Mouse (Mus musculus) embryonic facial prominence, embryonic 15.5 days (tissue): Measurements from ENCODE around the gene 2900092C05Rik. TPM values are rescaled to one million over a fixed set of nuclear protein-coding genes. Genes with fewer than 3 reads are reported as not detected.

ENCODE experiments used
- ATAC-seq: fragments of 200-750 bp; cut with Nextera tagmentation; 2 replicates; pipeline ENCODE4 v1.8.0; 2017; ENCODE audit warnings: low read depth, moderate TSS enrichment; ENCODE audit not compliant: insufficient number of reproducible peaks, low FRiP score, low TSS enrichment
- H3K27ac ChIP-seq: fragments of 300-500 bp; sonication (generic); replicated peaks from 2 replicates; pipeline ENCODE4 v1.5.1; 2015; ENCODE audit warnings: mild to moderate bottlenecking, inconsistent platforms
- H3K27me3 ChIP-seq: fragments of 300-500 bp; sonication (generic); 2 replicates; pipeline ENCODE4 v1.6.1; 2015; ENCODE audit warnings: inconsistent platforms
- H3K36me3 ChIP-seq: fragments of 300-500 bp; sonication (generic); 2 replicates; pipeline ENCODE4 v1.6.1; 2015; ENCODE audit warnings: mild to moderate bottlenecking, inconsistent platforms
- H3K4me1 ChIP-seq: fragments of 300-500 bp; sonication (generic); 2 replicates; pipeline ENCODE4 v1.6.1; 2015; ENCODE audit warnings: inconsistent platforms
- H3K4me2 ChIP-seq: fragments of 300-500 bp; sonication (generic); replicated peaks from 2 replicates; pipeline ENCODE4 v1.6.1; 2015; ENCODE audit warnings: mild to moderate bottlenecking, inconsistent platforms
- H3K4me3 ChIP-seq: fragments of 300-500 bp; sonication (generic); replicated peaks from 2 replicates; pipeline ENCODE4 v1.5.1; 2015; ENCODE audit warnings: mild to moderate bottlenecking, inconsistent platforms
- H3K9ac ChIP-seq: fragments of 300-500 bp; sonication (generic); 2 replicates; pipeline ENCODE4 v1.6.1; 2015; ENCODE audit warnings: inconsistent platforms
- H3K9me3 ChIP-seq: fragments of 300-500 bp; sonication (generic); replicated peaks from 2 replicates; pipeline ENCODE4 v1.6.1; 2016; ENCODE audit warnings: inconsistent platforms
- WGBS: fragments of 180-500 bp; shearing (Covaris S2); methylation state at CpG from one replicate; pipeline ENCODE4 v1.1.7; 2015; 5-methylcytosine and 5-hydroxymethylcytosine counted together
- polyA plus RNA-seq: library from polyadenylated mRNA; unstranded; fragments of >200 nt; fragmentation: Nextera tagmentation; extraction: Ambion mirVana; gene quantifications from 2 replicates; pipeline ENCODE4 v1.2.1, GENCODE M21; 2015

The 2900092C05Rik gene
- polyA plus RNA-seq = not detected in 2 replicates

- no peaks in the 10 kb centered on the region for H3K9me3 ChIP-seq
- H3K9ac ChIP-seq = no peak within 1 kb of the TSS
- H3K27me3 ChIP-seq = no peaks in the 10 kb centered on the region
- no peak within 1 kb of the TSS for H3K27ac ChIP-seq
- WGBS = 49% methylated on average over 2 of the region's 2 CpGs
- no peak within 1 kb of the TSS for H3K4me2 ChIP-seq
- no peak for ATAC-seq
- no peaks in the 10 kb centered on the region for H3K36me3 ChIP-seq
- no peak within 1 kb of the TSS for H3K4me3 ChIP-seq
- no peaks in the 10 kb centered on the region for H3K4me1 ChIP-seq
Measured at GRCm38 (mm10) chr7:12512217-12512616, at the start of gene 2900092C05Rik. Gene 2900092C05Rik, plus strand, starts transcription at chr7:12512517.

DNA sequence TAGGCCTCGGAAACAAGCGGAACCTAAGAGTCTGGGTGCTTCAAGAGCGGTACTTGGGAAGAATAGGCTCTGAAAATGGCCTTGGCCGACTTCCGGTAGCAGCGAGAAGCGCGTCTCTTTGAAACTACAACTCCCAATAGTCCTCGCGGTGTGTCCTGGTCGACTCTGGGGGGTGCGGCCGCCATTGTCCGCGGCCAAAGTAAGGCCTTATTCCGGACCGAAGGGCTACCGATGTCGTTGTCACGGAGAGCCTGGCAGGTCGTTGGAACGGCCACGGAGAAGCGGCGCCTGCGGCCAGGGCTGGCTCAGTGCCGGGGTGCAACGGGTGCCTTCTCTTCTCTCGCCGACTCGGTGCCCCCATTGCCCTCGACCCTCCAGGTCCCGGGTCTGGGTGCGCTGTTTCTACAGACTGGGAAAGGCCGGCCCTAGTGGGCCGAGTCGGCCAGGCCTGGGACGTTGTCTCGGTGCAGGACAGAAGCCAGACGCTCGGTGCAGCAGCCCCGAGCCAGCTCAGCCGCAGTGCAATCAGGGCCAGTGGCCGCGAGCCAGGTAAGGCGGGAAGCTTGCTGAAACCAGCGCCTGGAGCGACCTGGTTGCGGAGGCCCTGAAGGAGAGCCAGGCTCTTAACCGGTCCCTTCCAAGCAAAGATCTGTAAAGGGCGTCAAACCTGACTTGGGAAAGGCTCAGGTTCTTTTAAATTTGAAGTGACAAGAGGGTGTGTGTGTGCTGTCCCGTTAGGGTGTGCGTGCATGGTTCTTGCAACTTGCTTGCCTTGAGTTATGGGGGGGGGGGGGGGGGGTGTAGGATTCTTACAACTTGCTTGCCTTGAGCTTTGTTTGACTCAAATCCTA lies 33.9 kb upstream of the 2900092C05Rik start, which contains the start of gene Zfp606:
TSS of gene Zfp606 (plus strand) at position 136 of the 851 bp plus-strand sequence.
- H3K9me3 ChIP-seq = 0 out of 2 replicates have a peak, but pooled peaks cover 5% of the 10 kb centered on the region
- peak within 1 kb of the TSS; percentile 84 for H3K4me3 ChIP-seq
- peak within 1 kb of the TSS; percentile 47 for H3K4me2 ChIP-seq
- H3K9ac ChIP-seq = peak within 1 kb of the TSS; percentile 77
- 0 out of 2 replicates have a peak, but pooled peaks cover 6% of the 10 kb centered on the region for H3K4me1 ChIP-seq
- WGBS = under 1% methylated on average over 53 of the region's 53 CpGs
- H3K27me3 ChIP-seq = no peaks in the 10 kb centered on the region
- H3K27ac ChIP-seq = peak within 1 kb of the TSS; percentile 87
- peaks cover 32% of the 10 kb centered on the region for H3K36me3 ChIP-seq
- ATAC-seq = peak; percentile 96

GRCm38 (mm10) chr7:12479009-12479346 lies 33.3 kb upstream of the 2900092C05Rik start:
- 0 out of 2 replicates have a peak, but pooled peaks cover 5% of the 10 kb centered on the region for H3K9me3 ChIP-seq
- H3K4me1 ChIP-seq = 0 out of 2 replicates have a peak, but pooled peaks cover 6% of the 10 kb centered on the region
- H3K27ac ChIP-seq = no peak overlapping the region
- H3K4me3 ChIP-seq = peak overlapping the region; percentile 84
- peak overlapping the region; percentile 47 for H3K4me2 ChIP-seq
- H3K36me3 ChIP-seq = peaks cover 38% of the 10 kb centered on the region
- peak overlapping the region; percentile 77; the same call in 1 of the 2 replicates for H3K9ac ChIP-seq
- WGBS = under 1% methylated on average over 8 of the region's 8 CpGs
- H3K27me3 ChIP-seq = no peaks in the 10 kb centered on the region
- ATAC-seq = no peak

DNA sequence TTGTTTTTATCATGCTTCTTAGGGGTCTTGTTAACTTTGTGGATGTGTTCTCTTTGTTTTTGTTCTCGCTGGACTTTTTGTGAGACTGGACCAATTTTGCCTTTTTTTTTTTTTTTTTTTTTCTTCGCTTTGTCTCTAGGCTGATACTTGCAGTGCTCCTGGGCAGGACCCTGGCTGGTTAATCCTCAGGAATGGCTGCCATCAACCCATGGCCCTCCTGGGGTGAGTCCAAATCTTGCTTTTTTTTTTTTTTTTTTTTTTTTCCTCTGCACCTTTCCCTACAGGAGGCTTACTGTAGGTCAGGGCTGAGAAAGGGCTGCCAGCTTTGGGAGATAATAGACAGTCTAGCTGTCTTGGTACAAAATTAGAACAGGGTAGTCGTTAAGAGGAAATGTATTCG lies 32.8 kb upstream of the 2900092C05Rik start:
- Histone ChIP-seq H3K4me2 (peak overlapping the region; percentile 47), H3K27me3 (no peaks in the 10 kb centered on the region), H3K4me1 (0 out of 2 replicates have a peak, but pooled peaks cover 6% of the 10 kb centered on the region), H3K27ac (no peak overlapping the region), H3K36me3 (peaks cover 44% of the 10 kb centered on the region), H3K9ac (0 out of 2 replicates have a peak overlapping the region, but pooled peaks have one; percentile 77), H3K9me3 (0 out of 2 replicates have a peak, but pooled peaks cover 5% of the 10 kb centered on the region), H3K4me3 (peak overlapping the region; percentile 84)
- 70% methylated on average over 4 of the region's 4 CpGs for WGBS
- no peak for ATAC-seq

DNA sequence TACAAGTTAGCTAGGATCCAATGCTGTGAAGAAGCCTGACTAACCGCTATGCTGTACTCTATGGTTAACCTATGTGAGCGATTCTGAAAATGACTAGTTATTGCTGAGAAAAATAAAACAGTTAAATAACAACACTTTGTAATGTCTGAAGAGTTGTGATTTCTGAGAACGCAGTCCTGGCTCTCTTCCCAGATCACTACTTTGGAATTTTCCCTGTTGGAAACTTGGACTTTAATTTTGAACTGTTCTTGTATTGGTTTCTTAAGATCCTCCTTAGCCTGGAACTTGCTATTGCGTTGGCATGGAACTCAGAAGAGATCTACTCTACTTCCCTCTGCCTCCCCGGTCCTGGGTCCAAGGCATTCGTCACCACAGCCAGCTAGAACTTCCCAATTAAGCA lies 28.5 kb upstream of the 2900092C05Rik start:
- no peak overlapping the region for H3K27ac ChIP-seq
- no peak overlapping the region for H3K4me2 ChIP-seq
- no peak overlapping the region for H3K9ac ChIP-seq
- no peak overlapping the region for H3K4me3 ChIP-seq
- H3K36me3 ChIP-seq = peaks cover 86% of the 10 kb centered on the region
- 95% methylated on average over 6 of the region's 6 CpGs for WGBS
- no peaks in the 10 kb centered on the region for H3K27me3 ChIP-seq
- H3K9me3 ChIP-seq = peaks cover 20% of the 10 kb centered on the region
- H3K4me1 ChIP-seq = 0 out of 2 replicates have a peak, but pooled peaks cover 6% of the 10 kb centered on the region
- no peak for ATAC-seq

- peaks cover 36% of the 10 kb centered on the region for H3K9me3 ChIP-seq
- no peak for ATAC-seq
- no peak overlapping the region for H3K4me3 ChIP-seq
- 85% methylated on average over 1 of the region's 1 CpGs for WGBS
- H3K36me3 ChIP-seq = peaks cover 99% of the 10 kb centered on the region
- H3K4me1 ChIP-seq = no peaks in the 10 kb centered on the region
- no peak overlapping the region for H3K27ac ChIP-seq
- no peak overlapping the region for H3K4me2 ChIP-seq
- H3K27me3 ChIP-seq = no peaks in the 10 kb centered on the region
- H3K9ac ChIP-seq = no peak overlapping the region
Measured at GRCm38 (mm10) chr7:12485956-12486355, 26.4 kb upstream of the 2900092C05Rik start.

- ATAC-seq = no peak
- Histone ChIP-seq H3K4me2 (no peak overlapping the region), H3K9ac (no peak overlapping the region), H3K4me1 (no peaks in the 10 kb centered on the region), H3K36me3 (peaks cover 99% of the 10 kb centered on the region), H3K4me3 (no peak overlapping the region), H3K9me3 (peaks cover 40% of the 10 kb centered on the region), H3K27ac (no peak overlapping the region), H3K27me3 (no peaks in the 10 kb centered on the region)
Measured at GRCm38 (mm10) chr7:12486691-12487090, 25.6 kb upstream of the 2900092C05Rik start.

DNA sequence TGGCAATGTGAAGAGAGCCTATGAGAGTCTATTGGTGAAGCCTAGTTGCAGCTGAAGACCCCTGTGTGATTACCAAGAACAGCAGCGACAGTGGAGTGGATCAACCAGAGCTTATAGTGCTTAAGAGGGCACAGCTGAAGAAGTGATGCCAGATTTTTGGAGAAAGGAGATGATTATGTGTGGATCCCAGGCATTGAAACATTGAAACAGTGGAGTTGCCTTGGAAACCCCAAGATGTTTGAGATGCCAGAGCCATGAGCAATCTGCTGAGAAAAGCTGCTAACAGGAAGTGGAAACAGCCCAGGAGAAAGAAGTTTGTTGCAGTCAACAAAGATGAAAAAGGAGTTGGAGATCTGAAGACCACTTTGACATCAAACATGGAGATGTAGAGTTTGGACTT lies 1.4 kb upstream of the 2900092C05Rik start:
- no peaks in the 10 kb centered on the region for H3K36me3 ChIP-seq
- no peaks in the 10 kb centered on the region for H3K4me1 ChIP-seq
- no peak overlapping the region for H3K9ac ChIP-seq
- H3K9me3 ChIP-seq = no peaks in the 10 kb centered on the region
- H3K27ac ChIP-seq = no peak overlapping the region
- WGBS = 60% methylated on average over 1 of the region's 1 CpGs
- no peak for ATAC-seq
- H3K4me2 ChIP-seq = no peak overlapping the region
- no peak overlapping the region for H3K4me3 ChIP-seq
- H3K27me3 ChIP-seq = no peaks in the 10 kb centered on the region

Other genes with a start within 250 kb of the 2900092C05Rik start
- gene Vmn1r81, start 244.2 kb upstream of the 2900092C05Rik start, polyA plus RNA-seq = 0.01 TPM in 1 of 2 replicates, not detected in the other
- not detected in 2 replicates for gene Vmn1r82, start 212.1 kb upstream of the 2900092C05Rik start, polyA plus RNA-seq
- 0.05 TPM in 1 of 2 replicates, not detected in the other for gene Vmn1r83, start 183.0 kb upstream of the 2900092C05Rik start, polyA plus RNA-seq
- gene Vmn1r84, start 143.2 kb upstream of the 2900092C05Rik start, polyA plus RNA-seq = 0.07 TPM in 1 of 2 replicates, not detected in the other
- gene Zfp551, start 89.8 kb upstream of the 2900092C05Rik start, polyA plus RNA-seq = 5.1 and 5.2 TPM in 2 replicates
- 18.2 and 18.6 TPM in 2 replicates for gene Zfp606, start 34.2 kb upstream of the 2900092C05Rik start, polyA plus RNA-seq
- 0.03 TPM in 1 of 2 replicates, not detected in the other for gene Vmn2r53, start 96.3 kb downstream of the 2900092C05Rik start, polyA plus RNA-seq
- gene Vmn2r54, start 127.8 kb downstream of the 2900092C05Rik start, polyA plus RNA-seq = not detected in 2 replicates
- not detected in 2 replicates for gene Vmn2r55, start 172.5 kb downstream of the 2900092C05Rik start, polyA plus RNA-seq
- gene Vmn2r56, start 222.5 kb downstream of the 2900092C05Rik start, polyA plus RNA-seq = not detected in 2 replicates